Mouse (Mus musculus): ENCODE measurements at regions not wholly inside any gene's neighbourhood (a gene's known extent, or its start where the extent isn't known, plus 50 kb on each side); places are given as distances from the start of the nearest gene placed in this dataset.

DNA sequence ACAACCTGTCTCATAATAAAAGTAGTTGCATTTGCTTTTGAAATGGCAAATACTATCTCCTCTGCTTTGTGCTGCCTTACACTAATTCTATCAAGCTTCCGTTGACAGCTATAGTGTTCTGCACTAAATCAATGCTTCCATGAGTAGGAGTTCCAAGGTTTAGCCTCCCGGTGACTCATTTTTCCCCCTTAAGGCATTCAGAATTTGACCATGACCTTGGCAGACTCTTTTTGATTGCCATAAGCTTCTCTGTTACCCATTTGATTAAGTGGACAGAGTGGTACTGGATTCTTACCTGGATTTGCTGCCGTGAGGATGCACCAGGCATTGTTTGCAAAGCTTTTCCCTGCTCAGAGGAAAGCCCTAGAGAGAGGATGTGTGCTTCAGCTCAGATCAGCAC lies 66.5 kb upstream of the Sel1l start:
- no peaks in the 10 kb centered on the region for H3K36me3 ChIP-seq
- H3K4me1 ChIP-seq: no peaks in the 10 kb centered on the region
- H3K27me3 ChIP-seq (ENCODE audit: low read depth, poor library complexity, severe bottlenecking): no peaks in the 10 kb centered on the region
- H3K27ac ChIP-seq (replicated peaks): no peak overlapping the region
- WGBS: 89% methylated on average over 3 of the region's 3 CpGs
- H3K4me3 ChIP-seq: no peak overlapping the region
- no peaks in the 10 kb centered on the region for H3K9me3 ChIP-seq (replicated peaks)
- DNase-seq (ENCODE audit: low spot score): no peak

GRCm38 (mm10) chr12:91910529-91910928 lies 61.6 kb upstream of the Sel1l start:
- Histone ChIP-seq H3K27ac (replicated peaks) (no peak overlapping the region), H3K4me1 (no peaks in the 10 kb centered on the region), H3K4me3 (no peak overlapping the region), H3K9me3 (replicated peaks) (no peaks in the 10 kb centered on the region; the same call in 1 of the 2 replicates), H3K27me3 (ENCODE audit: low read depth, poor library complexity, severe bottlenecking) (no peaks in the 10 kb centered on the region), H3K36me3 (no peaks in the 10 kb centered on the region)
- DNase-seq (ENCODE audit: low spot score): no peak
- 83% methylated on average over 8 of the region's 8 CpGs for WGBS

Measured in midbrain, embryonic 10.5 days (tissue).